Mouse (Mus musculus) lung, postnatal 10 days (tissue): Measurements from ENCODE around the gene Stab1.

Experiments used
- DNase-seq: peaks from one replicate; pipeline ENCODE4 v3.0.0; 2021

Stab1 gene

GRCm38 (mm10) chr14:31161638-31162037, 6.8 kb downstream of the Stab1 start:
- DNase-seq = no peak

GRCm38 (mm10) chr14:31161191-31161590, 7.2 kb downstream of the Stab1 start:
- no peak for DNase-seq

- DNase-seq = no peak
Observed at GRCm38 (mm10) chr14:31160196-31161150, 8.0 kb downstream of the Stab1 start.

- no peak for DNase-seq
Observed at GRCm38 (mm10) chr14:31145694-31146093, 22.7 kb downstream of the Stab1 start.

- no peak for DNase-seq
Observed at GRCm38 (mm10) chr14:31141011-31141410, 27.4 kb downstream of the Stab1 start.

- no peak for DNase-seq
Observed at GRCm38 (mm10) chr14:31140141-31140540, 28.3 kb downstream of the Stab1 start.

GRCm38 (mm10) chr14:31139666-31140065, 28.8 kb downstream of the Stab1 start:
- no peak for DNase-seq

- peak; percentile 84 for DNase-seq
Observed at GRCm38 (mm10) chr14:31138897-31139429, 29.5 kb downstream of the Stab1 start.

- DNase-seq = no peak
Observed at GRCm38 (mm10) chr14:31138219-31138896, 30.1 kb downstream of the Stab1 start.

- peak; percentile 58 for DNase-seq
Observed at GRCm38 (mm10) chr14:31137791-31138190, 30.6 kb downstream of the Stab1 start.

GRCm38 (mm10) chr14:31137281-31137595, 31.2 kb downstream of the Stab1 start:
- DNase-seq = no peak

GRCm38 (mm10) chr14:31136411-31137280, 31.8 kb downstream of the Stab1 start:
- DNase-seq = no peak

GRCm38 (mm10) chr14:31135495-31136410, 32.7 kb downstream of the Stab1 start:
- DNase-seq = no peak

GRCm38 (mm10) chr14:31134015-31135000, 34.1 kb downstream of the Stab1 start:
- peak; percentile 61 for DNase-seq

GRCm38 (mm10) chr14:31133023-31133665, 35.3 kb downstream of the Stab1 start:
- DNase-seq = peak; percentile 76

GRCm38 (mm10) chr14:31132491-31132975, 35.9 kb downstream of the Stab1 start:
- no peak for DNase-seq

GRCm38 (mm10) chr14:31132031-31132430, 36.4 kb downstream of the Stab1 start:
- DNase-seq = peak; percentile 71

- peak; percentile 37 for DNase-seq
Observed at GRCm38 (mm10) chr14:31131272-31131821, 37.1 kb downstream of the Stab1 start.
